Mouse (Mus musculus): ENCODE measurements at regions not wholly inside any gene's neighbourhood (a gene's known extent, or its start where the extent isn't known, plus 50 kb on each side); places are given as distances from the start of the nearest gene placed in this dataset.

DNA sequence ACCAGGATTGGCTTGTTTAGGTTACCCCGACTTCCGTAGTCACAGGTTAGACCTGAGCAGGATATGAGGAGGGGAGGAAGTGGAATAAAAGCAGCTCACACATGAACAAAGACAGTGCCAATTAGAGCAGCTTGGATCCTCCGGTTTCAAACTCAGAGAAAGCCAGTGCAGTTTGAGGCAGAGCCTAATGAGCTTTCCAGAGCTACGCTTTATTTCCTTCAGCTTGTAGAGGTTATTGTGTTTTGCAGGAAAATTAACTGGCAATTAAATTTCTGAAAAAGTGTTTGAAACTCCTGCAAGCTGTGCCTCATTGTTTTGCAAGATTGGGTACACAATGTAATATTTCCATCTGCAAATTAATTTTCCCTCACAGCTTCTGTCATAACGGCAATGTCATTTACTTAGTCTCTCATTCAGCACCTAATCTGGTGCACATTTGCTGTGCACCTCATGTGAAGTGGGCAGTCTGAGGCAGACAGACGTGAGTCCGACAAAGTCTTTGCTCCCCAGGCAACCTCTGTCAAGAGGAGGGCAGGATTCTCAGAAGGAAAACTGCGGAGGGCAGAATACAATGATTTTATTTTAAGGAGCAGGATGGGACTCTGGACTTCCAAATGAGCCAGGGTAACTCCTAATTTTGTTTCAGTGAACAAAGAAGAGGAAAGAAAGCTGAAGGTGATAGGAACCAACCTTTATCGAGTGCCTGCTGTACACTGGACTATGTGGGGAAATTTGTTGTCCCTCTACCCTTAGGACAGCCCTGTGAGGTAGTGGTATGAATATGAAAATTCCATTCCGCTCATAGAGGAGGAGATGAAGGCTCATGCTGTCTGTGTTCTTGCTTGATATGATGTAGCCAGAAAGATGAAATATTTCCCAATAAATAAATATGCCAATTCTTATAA lies 217.6 kb upstream of the Nlrp1b start:
- CTCF ChIA-PET, result no interaction called here
- POLR2A ChIA-PET, result no interaction called here

DNA sequence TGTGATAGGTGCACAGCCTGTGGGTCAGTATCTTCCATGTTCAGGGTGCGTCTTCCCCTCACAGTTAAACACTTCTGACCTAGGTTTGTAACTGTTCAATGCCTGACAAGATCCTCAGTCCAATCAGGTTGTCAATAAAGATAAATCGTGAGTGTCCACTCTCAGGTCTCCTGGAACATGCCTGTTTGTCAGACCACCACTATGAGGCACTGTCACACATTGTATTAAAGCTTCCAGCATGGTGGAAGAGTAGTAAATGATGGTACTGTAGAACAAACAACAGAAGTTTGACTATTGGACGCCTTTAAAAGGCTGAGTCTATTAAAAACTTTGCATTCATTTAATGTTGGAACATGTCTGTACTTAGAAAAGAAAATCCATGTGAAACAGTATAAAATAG lies 249.6 kb upstream of the Nlrp1b start:
- ChIA-PET CTCF (interaction anchor here in 1 of 4 experiments (1.5 kb wide), 1 partner anchor 13 kb away, joined by 4 read pairs; no protein-coding TSS in a partner anchor), POLR2A (no interaction called here)

DNA sequence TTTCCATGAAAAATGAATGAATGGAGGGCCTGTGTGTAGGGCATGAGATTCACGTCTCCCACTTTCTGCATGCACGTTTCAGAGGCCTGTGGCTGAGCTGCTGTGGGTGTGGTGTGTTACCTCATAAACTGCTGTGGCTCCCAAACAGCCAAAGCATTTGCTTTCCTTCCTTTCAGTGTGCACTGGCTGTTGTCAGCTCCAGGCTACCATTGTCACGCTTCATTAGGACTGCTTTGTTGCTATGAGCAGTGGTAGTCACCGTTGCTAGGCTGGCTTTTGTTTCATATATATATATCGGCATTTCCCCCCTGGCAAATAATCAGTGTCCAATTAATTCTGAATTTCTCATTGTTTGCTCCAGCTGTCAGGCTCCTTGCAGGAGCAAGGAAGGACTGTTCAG lies 251.9 kb upstream of the Wscd1 start:
- POLR2A ChIA-PET, result interaction anchor here in 1 of 4 experiments (0.5 kb wide), 1 partner anchor 746 kb away, joined by 3 read pairs; no protein-coding TSS in a partner anchor

DNA sequence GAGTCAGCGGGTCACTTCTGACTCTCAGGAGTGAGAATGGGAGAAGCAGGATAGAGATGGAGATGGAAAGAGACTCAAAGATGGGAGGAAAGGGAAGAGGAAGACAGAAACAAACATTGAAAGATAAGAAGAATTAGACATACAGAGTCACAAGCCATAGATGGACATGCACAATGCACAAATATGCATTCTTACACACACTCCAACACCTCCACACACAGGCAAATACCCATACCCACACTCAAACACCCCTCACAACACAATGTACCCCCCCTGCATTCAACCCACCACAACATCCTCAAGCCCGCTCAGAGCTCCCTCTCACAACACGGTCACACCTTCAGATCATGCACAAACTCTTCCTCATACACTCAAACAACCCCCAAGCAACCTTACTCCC lies 251.4 kb upstream of the Wscd1 start:
- ChIA-PET POLR2A (interaction anchor here in 1 of 4 experiments (0.5 kb wide), 1 partner anchor 746 kb away, joined by 3 read pairs; no protein-coding TSS in a partner anchor), CTCF (no interaction called here)

More for the DNA sequence above, 251.9 kb upstream of the Wscd1 start:
- CTCF ChIA-PET, result no interaction called here

DNA sequence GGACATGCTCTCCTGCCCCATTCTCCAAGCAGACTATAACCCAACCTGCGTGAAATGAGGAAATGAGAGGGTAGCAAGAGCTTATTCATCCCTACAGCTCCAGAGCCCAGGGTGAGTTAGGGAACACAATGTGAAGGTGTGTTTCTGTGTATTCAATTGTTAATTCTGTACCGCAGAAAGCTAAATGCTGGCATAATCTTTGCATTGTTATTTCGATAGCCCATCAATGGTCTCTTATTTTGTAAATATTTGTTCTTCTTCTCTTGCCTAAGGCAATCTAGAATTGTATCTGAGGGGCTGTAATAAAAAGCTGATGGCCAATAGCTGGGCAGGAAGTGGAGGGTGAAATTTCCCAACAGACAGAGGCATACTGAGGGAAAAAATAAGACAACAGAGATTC lies 247.6 kb upstream of the Wscd1 start:
- CTCF ChIA-PET, result interaction anchor here (0.7 to 1.5 kb wide), 7 partner anchors 10 to 564 kb away, joined by 3 to 5 read pairs (median 3); no protein-coding TSS in a partner anchor

DNA sequence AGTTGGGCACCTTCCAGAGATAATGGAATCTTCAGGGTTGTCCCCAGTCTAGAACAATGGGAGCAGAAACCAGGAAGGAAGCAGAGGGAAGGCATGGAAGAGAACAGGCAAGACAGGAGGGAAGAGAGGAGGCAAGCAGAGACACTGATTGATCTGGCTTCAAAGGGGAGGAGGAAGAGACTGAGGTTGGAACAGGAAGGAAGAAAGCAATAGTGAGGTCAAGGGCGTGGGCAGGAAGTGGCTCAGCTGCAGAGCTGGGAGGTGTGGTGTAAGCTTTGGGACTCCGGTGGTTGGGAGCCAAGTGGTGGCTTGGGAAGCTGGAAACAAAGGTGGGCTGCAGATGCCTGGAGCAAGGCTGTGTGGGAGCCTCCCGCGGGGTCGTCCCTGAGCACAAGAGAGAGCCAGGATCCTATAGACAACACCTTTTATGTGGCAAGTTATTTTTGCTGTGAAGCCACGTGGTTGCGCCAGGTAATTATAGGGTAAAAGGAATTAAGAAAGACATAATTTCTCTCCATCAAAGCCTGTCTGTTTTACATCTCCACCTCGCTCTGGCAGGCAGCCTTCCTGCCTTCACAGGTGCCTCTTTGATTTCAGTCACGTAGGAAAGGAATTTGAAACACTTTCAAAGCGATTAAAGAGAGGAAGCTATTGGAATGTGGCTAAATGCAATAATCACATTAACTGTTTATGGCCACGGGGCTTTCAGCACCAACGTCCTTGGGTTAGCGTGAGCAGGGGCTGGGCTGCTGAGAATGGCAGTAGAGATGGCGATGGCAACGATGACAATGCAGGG lies 237.3 kb upstream of the Wscd1 start:
- ChIA-PET POLR2A (interaction anchor here in 3 of 4 experiments (0.5 to 2.8 kb wide), 4 partner anchors 9 to 38 kb away, joined by 3 to 14 read pairs (median 9); no protein-coding TSS in a partner anchor), CTCF (interaction anchor here in 2 of 4 experiments (0.7 to 1.5 kb wide), 4 partner anchors 9 to 11 kb away, joined by 3 to 6 read pairs (median 4); no protein-coding TSS in a partner anchor)

More for the DNA sequence above, 247.6 kb upstream of the Wscd1 start:
- POLR2A ChIA-PET, result interaction anchor here in 3 of 4 experiments (0.5 to 2.4 kb wide), 13 partner anchors 9 to 1265 kb away, joined by 3 to 14 read pairs (median 4); partner anchors contain the start of genes 0610010K14Rik (in 1 of the 3), Dhx33 (in 1 of the 3) and Psmb6 (in 1 of the 3)

DNA sequence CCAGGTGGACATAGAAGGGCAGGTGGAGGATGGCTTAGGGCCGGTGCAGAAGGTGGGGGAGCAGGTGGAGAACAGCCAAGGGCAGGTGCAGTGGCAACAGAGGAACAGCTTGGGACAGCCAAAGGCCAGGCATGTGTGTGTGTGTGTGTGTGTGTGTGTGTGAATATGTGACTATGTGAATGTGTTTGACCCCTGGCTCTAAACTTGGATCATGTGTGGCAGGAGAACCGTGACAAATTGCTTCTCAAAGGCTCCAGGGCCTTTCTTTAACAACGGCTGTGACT lies 236.7 kb upstream of the Wscd1 start:
- ChIA-PET CTCF (interaction anchor here in 2 of 4 experiments (0.7 to 1.5 kb wide), 3 partner anchors 9 to 12 kb away, joined by 3 to 6 read pairs (median 6); no protein-coding TSS in a partner anchor), POLR2A (interaction anchor here in 2 of 4 experiments (1.2 to 2.8 kb wide), 4 partner anchors 10 to 11 kb away, joined by 3 to 14 read pairs (median 6); no protein-coding TSS in a partner anchor)

DNA sequence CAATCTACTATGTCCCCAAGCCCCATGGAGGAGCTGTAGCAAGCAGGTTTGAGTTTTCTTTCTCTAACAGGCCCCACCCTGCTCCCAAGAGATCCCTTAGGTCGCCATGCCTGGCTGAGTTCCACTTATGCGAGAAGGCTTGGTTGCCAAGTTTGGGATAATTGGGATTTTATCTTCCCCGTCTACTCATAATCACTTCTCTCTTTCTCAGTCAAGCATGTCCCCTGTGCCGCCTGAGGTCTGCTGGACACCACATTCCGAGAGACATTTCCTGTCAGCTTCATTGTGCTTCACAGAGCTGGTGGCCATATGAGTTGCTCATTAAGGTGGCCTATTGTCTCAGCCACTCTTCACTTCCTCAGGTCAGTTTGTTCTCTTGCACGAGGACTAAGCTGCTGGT lies 234.5 kb upstream of the Wscd1 start:
- ChIA-PET CTCF (no interaction called here), POLR2A (no interaction called here)

DNA sequence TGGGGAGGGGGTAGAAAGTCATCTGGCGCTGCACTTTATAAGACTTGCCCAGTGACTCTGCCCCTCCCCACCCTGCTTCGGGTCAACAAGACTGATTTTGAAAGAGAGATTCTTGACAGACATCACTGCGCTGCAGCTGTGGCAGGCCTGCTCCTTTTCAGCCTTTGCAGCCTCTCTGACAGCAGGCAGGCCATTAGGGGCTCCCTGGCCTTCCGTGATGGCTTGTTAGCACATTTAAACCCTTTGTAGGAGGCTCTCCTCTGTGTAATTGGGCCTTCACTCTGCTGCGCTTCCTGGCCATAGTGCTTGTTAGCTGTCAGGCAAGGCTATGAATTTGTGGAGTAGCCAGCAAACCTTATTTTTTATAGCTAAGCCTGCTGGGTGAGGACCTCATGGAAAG lies 232.3 kb upstream of the Wscd1 start:
- ChIA-PET POLR2A (no interaction called here), CTCF (interaction anchor here in 1 of 4 experiments (1.6 kb wide), 1 partner anchor 15 kb away, joined by 4 read pairs; no protein-coding TSS in a partner anchor)

DNA sequence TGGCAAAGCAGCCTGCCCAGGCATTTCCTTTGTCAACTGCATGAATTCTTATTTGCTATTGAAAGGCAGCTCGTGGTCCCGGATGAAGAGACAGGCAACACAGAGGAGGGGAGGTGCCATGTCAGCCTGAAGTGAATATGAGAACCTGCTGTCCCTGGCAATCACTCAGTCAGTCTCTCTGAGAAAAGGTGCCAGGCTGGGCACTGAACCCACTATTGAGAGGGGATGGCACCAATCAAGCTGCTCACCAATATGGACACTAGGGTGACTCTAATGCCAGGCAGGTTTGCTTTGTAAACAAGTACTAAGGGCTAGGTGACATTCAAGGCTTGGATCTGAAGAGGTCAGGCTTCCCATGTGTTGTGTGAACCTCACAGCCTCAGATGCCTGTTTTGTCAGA lies 222.0 kb upstream of the Wscd1 start:
- ChIA-PET POLR2A (no interaction called here), CTCF (no interaction called here)

DNA sequence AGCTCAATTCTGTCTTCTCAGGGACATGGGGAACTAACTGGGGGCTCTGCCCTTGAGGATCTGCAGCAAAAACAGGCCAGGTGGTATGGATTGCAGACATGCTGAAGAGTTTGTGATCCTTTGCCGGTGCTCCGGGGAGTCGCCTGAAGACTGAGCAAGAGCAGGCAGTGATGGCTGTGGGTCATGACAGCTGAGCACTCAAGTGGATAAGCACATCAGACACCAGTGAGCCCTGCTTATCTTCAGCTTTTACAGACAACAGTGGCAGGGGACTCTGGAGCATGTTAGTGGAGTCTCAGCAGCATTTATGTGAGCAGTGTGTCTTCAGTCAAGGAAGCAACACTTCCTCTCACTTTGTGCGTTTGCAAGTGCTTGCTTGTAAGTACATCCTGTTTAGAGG lies 221.1 kb upstream of the Wscd1 start:
- CTCF ChIA-PET, result no interaction called here
- POLR2A ChIA-PET, result no interaction called here

DNA sequence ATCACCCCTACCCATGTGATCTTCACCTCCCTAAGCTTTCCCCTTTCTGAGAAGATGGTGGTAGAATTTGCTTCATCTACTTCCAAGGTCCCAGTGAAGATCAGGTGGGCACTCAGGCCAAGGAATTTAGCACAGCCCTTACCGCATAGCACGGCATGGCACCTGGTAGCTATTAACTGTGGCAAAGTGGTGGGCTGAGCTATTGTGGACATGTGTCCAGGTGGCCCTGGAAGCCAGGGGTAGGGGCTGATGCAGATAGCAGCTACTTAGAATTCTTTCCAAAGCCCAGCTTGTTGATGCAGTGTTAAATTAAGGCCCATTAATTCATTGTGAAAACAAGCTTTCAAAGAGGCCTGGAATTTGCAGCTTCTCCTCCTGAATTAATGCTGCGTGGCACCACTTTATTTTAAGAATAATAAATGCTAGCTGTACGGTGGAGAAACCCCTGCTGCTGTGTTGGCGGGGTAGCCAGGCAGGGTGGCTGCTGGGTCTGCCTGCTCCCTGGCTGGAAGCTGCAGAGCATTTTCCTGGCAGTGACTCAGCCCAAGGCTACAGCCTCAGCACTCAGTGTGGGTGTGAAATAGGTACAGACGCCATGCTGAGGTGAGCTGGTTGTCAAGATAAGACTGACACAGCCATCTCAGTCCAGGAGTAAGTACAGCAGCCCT lies 208.4 kb upstream of the Wscd1 start:
- ChIA-PET CTCF (no interaction called here), POLR2A (interaction anchor here in 1 of 4 experiments (1.2 kb wide), 1 partner anchor 10 kb away, joined by 3 read pairs; no protein-coding TSS in a partner anchor)

DNA sequence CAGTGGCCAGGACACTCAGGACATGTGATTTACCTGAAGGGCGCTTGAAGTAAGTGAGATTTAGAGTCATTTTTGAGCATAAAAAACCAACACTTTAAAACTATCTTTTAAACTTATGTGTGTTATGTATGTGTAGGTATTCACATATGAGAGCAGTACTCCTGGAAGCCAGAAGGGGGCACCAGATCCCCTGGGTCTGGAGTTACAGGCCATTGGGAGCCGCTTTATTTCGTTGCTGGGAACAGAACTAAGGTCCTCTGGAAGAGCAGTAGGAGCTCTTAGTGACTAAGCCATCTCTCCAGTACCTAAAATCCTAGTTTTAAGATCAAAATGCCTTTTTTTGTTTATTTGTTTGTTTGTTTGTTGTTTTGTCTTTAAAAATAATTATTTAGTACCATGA lies 192.3 kb upstream of the Wscd1 start:
- ChIA-PET POLR2A (no interaction called here), CTCF (interaction anchor here in 3 of 4 experiments (0.5 to 1.5 kb wide), 4 partner anchors 11 to 468 kb away, joined by 3 to 4 read pairs (median 4); no protein-coding TSS in a partner anchor)

DNA sequence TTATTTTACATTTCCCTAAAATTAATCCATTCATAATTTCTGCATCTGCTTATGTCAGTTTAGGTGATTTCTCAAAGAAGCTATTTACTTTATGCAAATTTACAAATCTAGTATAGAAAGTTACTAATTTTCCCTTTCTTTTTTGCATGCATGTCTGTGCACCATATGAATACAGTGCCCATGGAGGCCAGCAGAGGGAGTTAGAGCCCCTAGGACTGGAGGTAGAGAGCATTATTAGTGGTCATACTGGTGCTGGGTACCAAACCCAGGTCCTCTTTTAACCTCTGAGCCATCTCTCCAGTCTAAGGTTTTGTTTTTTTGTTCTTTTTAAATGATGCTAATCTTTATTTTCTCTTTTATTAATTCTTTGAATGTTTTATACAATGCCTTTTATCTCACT lies 184.9 kb upstream of the Wscd1 start:
- ChIA-PET CTCF (no interaction called here), POLR2A (no interaction called here)

DNA sequence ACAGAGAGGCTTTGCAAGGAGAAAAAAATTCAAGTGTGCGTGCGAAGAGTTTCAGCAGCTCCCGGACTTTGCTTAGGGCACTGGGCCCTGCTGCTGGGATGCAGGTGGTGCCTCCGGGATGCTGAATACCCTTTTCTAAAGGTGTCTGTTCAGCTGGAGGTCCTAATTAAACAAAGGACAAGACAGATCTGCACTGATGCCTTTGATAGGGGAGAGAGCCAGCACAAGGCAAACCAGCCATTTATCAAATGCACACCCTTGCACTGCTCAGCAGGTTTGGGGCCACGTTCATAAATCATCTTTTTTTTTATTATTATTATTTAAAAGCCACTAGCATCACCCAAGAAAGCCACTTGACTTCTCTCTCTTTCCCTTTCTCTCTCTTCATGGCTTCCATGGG lies 172.9 kb upstream of the Wscd1 start:
- ChIA-PET CTCF (interaction anchor here in 1 of 4 experiments (0.7 kb wide), 1 partner anchor 12 kb away, joined by 7 read pairs; no protein-coding TSS in a partner anchor), POLR2A (interaction anchor here in 1 of 4 experiments (0.7 kb wide), 1 partner anchor 296 kb away, joined by 3 read pairs; no protein-coding TSS in a partner anchor)

DNA sequence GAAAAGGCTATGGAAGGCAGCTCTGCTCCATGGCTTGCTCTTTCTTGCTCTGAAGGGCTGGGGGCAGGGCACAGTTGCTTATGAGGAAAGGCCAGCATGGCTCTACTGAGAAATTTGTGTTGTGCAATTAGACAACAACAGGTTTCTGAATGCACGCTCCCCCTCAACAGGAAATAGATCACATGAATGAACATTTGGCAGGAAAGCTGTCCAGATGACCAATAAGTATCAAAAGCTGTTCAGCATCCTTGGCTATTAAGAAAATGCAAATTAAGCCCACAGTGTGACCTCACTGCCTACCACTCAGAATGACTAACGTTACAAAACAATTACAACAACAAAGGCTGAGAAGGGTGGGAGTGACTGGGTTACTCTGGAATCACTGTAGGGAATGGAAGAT lies 167.9 kb upstream of the Wscd1 start:
- POLR2A ChIA-PET, result interaction anchor here in 1 of 4 experiments (0.5 kb wide), 1 partner anchor 1055 kb away, joined by 4 read pairs; no protein-coding TSS in a partner anchor
- CTCF ChIA-PET, result no interaction called here

DNA sequence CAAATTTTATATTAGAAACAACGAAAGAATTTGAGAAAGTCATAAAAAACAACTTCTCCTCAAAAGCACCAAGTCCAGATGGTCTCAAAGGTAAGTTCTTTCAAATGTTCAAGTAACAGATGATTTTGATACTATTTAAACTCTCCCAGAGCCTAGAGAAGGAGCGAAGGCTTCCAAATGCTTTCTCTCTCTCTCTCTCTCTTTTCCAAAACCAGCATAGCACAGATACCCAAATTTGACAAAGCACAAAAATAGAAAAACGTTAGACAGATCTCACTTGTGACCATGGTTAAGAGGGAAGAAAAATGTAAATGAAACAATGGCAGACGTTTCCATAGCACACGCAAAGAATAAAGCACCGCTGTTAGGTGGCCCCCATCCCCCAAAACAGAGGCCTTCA lies 158.7 kb upstream of the Wscd1 start:
- ChIA-PET CTCF (no interaction called here), POLR2A (no interaction called here)

DNA sequence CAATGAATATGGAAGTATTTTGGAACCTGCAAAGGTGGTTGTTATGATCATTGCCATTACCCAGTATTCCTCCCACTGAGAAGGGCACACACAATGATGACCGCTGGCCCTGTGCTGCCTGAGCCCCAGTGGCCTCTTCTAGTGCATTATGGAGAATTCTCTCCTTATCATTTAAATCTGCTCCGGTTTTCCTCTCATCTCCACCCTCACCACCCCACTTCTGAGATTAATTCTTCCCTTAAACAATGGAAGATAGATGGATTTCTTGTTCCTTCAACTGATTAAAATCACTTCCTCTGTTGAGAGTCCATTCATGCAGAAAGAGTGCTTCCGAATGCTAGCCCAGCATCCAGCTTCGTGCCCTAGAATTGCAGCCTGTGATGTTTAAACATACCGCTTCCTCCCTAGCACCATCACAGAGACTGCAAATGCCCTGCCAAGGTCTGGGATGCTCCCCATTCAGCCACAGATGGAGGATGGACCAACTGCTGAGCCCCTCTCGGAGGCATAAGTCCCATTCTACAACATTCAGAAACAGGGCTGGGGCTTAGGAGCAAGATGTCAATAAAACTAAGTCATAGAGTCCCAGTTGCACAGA lies 155.4 kb upstream of the Wscd1 start:
- ChIA-PET POLR2A (interaction anchor here in 1 of 4 experiments (0.6 kb wide), 1 partner anchor 895 kb away, joined by 3 read pairs; no protein-coding TSS in a partner anchor), CTCF (no interaction called here)

DNA sequence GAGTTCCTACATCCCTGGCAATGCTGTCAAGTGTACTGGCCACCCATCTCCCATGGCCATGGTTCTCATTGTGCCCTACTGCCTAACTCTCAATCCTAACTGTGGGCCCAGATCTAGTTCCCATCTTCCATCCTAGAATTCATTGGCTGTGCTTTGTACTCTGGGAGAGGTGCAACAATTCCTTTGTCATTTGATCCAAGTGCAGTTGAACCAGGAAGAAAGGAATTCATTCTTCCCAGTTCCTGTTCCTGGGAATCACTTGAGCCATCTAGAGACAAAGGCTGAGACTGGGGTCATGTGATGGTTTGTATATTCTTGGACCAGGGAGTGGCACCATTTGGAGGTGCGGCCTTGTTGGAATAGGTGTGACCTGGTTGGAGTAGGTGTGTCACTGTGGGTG lies 152.0 kb upstream of the Wscd1 start:
- ChIA-PET POLR2A (no interaction called here), CTCF (interaction anchor here in 1 of 4 experiments (0.5 kb wide), 1 partner anchor 1185 kb away, joined by 3 read pairs; no protein-coding TSS in a partner anchor)
